Mouse (Mus musculus) splenic B cell, adult 2 months (primary cell): Measurements from ENCODE around the gene Lad1.

Source experiments
- DNase-seq: peaks from one replicate; pipeline ENCODE4 v3.0.0-alpha.2; 2011; ENCODE audit warnings: low read depth, low spot score
- H3K27me3 ChIP-seq: 2 replicates; pipeline ENCODE4 v1.6.1; 2012; ENCODE audit warnings: mild to moderate bottlenecking, low read length, moderate library complexity, mixed read lengths; ENCODE audit not compliant: control insufficient read depth, poor library complexity, insufficient read depth, severe bottlenecking
- H3K36me3 ChIP-seq: 2 replicates; pipeline ENCODE4 v1.6.1; 2012; ENCODE audit warnings: mild to moderate bottlenecking, low read length, moderate library complexity, mixed read lengths; ENCODE audit not compliant: control insufficient read depth, poor library complexity, insufficient read depth, severe bottlenecking

Gene Lad1

DNA sequence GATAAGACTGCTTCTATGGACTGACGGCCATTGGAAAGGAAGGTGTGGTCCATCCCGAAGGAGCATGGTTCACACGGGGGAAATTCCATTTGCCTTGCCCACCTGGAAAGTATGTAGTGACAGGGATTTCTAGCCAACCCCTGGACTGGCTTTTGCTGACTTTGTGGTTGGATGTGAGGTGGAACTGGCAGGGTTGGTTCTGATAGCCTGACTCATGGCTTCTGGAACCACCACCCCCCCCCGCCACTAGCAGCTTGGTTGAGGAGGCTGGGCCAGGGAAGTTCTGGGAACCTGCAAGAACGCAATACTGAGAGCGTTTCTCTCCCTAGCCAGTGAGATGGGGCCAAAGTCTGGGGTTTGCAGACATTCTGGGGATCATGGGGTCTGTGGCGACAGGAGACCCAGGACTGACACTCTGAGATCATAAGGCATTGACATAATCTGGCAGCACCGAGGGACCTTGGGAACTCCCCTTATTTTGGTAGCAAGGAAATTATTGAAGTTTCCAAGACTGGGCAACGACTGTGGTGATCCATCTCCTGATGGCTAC, 45.5 kb downstream of the Lad1 start:
- Histone ChIP-seq H3K36me3 (no peaks in the 10 kb centered on the region), H3K27me3 (no peaks in the 10 kb centered on the region)
- no peak for DNase-seq

DNA sequence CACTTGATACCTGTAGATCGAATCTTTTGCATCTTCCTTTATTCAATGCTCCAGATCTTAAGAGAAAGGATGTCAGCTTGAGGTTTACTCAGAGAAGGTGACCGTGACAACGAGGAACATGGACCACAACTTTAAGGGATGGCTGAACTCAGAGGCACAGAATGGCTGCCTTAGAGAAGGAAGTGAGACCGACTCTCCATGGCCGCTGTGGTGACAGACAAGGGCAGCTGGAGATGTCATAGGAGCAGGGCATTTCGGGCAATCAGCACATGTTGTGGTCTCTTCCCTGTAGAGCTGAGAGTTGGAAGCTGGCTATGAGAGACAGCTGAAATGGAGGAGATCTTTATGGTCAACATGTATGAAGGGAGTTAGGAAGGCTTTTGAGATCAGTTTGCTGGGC, 46.4 kb downstream of the Lad1 start:
- H3K36me3 ChIP-seq = no peaks in the 10 kb centered on the region
- DNase-seq = no peak
- H3K27me3 ChIP-seq = no peaks in the 10 kb centered on the region

DNA sequence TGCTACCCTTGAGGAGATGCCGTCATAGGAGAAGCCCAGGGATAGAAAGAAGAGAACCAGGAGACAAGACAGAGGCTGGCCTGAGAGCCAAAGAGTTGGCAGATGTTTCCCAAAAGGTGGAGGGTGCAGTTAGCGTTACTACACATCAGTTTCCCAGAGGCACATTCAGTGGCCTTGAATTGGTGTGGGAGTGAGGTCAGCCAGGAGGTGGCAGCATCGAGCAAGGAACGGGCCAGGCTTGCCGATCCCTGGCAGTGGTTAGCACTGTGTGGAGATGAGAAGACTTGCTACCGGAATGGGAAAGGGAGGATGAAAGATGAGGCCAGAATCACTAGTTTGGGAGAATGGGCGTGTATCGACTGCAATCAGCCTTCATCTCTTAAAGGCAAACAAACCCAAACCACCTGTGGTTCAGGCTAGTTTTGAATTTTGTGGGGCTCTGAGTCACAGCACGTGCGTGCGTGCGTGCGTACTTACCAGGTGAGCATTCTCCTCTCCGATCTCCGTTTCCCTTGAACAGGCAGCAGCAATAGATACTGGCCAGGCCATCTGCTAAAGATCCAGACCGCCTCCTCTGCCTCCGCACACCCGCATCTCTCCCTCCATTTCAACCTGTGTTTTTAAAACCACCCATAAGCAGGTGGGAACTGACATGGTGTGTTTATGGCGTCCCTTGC, 47.3 kb downstream of the Lad1 start:
- Histone ChIP-seq H3K27me3 (no peaks in the 10 kb centered on the region), H3K36me3 (no peaks in the 10 kb centered on the region)
- peak; percentile 50 for DNase-seq

DNA sequence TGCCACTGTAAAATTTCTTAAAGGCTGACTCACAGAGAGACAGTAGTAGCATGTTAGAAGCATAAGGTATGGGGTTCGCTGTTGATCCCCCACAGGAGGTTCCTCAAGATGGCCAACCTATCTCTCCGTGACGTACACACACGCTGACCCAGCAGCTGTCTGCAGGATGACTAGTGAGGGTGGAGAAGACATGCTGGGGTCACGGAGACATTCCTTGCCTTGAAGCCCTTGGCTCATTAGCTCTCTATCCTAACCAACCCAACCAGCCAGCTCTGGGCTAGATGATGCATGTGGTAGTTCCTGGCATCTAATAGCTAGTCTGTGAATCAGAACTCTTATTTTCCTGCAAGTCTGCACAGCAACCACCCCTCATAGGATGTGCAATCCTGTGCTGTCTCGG, 50.2 kb downstream of the Lad1 start:
- Histone ChIP-seq H3K36me3 (no peaks in the 10 kb centered on the region), H3K27me3 (no peaks in the 10 kb centered on the region)
- no peak for DNase-seq

DNA sequence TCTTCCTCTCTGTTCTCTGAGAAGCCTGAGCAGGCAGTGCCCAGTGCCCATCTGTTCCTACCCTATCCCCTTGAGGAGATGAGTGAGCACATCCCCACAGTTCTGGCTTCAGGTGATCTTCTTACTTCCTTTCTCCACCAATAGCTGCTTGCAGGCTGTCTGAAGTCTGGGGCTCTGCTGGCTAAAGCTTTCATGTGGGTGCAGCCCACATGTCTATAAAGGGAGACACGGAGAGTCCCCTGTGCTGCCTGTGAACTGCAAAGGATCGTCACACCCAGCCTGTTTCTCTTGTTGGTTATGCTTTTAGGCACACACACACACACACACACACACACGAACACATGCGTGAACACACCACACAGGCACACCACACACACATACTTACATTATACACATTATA, 54.6 kb downstream of the Lad1 start:
- DNase-seq = no peak
- Histone ChIP-seq H3K27me3 (no peaks in the 10 kb centered on the region), H3K36me3 (no peaks in the 10 kb centered on the region)

DNA sequence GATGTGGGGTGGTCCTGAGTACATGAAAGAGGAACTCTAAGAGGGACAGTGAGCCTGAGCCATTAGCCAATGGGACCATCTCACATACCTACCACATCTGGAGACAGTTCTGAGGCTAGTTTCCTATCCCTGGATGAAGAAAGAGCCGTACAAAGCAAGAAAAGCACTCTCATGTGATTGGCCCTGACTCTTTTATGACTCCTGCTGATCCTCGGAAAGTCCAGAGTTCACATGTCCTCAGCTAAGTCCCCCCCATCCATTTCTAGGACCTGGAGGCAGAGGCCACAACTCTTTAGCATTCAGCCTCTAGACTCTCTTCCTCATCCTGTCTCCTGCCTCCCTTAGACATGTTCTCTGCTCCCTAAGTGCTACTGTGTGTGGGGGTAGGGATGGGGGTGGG, 58.9 kb downstream of the Lad1 start:
- no peak for DNase-seq

DNA sequence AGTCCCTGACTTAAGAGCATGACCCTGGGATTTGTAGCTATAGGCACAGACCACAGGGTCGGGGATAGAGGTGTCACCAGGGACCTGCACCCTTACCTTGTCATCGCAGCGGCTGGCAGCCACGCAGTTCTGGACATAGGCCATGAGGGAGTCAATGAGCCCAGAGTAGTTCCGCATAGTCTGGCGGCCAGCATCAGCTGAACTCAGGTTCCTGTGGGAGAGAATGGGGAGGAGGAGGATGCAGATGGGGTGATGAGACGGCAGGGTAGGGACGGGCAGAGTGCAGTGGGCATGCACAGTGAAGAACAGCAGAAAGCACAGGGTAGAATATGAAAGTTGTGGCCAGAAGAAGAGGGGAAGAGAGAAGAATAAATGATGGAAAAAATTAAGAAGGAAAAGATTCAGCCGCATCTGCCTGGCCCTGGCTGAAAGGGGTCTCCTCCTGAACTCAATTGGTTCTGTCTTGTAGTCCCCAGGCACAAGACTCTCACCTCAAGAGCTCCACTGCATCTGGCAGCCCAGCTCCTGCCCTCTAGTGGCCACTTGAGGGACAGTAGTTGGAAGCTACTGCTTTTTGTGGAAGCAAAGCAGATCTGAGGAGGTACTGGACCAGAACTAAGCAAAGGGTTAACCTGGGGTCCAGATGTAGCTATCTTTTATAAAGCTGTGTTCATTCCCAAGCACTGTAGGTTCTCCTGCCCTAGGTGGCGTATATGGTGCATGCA, 64.1 kb downstream of the Lad1 start:
- DNase-seq = peak; percentile 43

More for the DNA sequence above, 58.9 kb downstream of the Lad1 start:
- H3K27me3 ChIP-seq = no peaks in the 10 kb centered on the region
- H3K36me3 ChIP-seq = no peaks in the 10 kb centered on the region

More for the DNA sequence above, 64.1 kb downstream of the Lad1 start:
- H3K27me3 ChIP-seq = no peaks in the 10 kb centered on the region
- no peaks in the 10 kb centered on the region for H3K36me3 ChIP-seq
